Mouse (Mus musculus) cerebellum, adult 2 months (tissue): ENCODE measurements at regions not wholly inside any gene's neighbourhood (a gene's known extent, or its start where the extent isn't known, plus 50 kb on each side); places are given as distances from the start of the nearest gene placed in this dataset.
A peak's percentile ranks its signal among the peaks of the same experiment; 100 is the strongest.

Source experiments
- DNase-seq, 2 experiments: peaks; one replicate each; pipeline ENCODE4 v3.0.0; 2021
- H3K27ac ChIP-seq: fragments of 200-500 bp; 2 replicates; pipeline ENCODE4 v1.5.1; 2012; ENCODE audit warnings: low read length, control low read depth, inconsistent platforms; ENCODE audit not compliant: insufficient read depth
- H3K27me3 ChIP-seq: fragments of 200-500 bp; 2 replicates; pipeline ENCODE4 v1.6.1; 2012; ENCODE audit warnings: inconsistent platforms, mild to moderate bottlenecking, low read length, moderate library complexity; ENCODE audit not compliant: control insufficient read depth, insufficient read depth
- H3K4me1 ChIP-seq: fragments of 200-500 bp; 2 replicates; pipeline ENCODE4 v1.6.1; 2011; ENCODE audit warnings: low read length; ENCODE audit not compliant: control insufficient read depth, insufficient read depth
- H3K4me3 ChIP-seq: fragments of 200-500 bp; replicated peaks from 2 replicates; pipeline ENCODE3; 2011; ENCODE audit warnings: mild to moderate bottlenecking, low read depth, low read length, control low read depth; ENCODE audit not compliant: insufficient read depth
- CTCF ChIP-seq: fragments of 200-500 bp; IDR thresholded peaks from 2 replicates; pipeline ENCODE4 v1.5.1; 2011; ENCODE audit warnings: low read depth, mild to moderate bottlenecking, control low read depth, low read length, moderate library complexity, borderline replicate concordance; ENCODE audit not compliant: insufficient read depth
- POLR2A ChIP-seq: fragments of 200-500 bp; IDR thresholded peaks from 2 replicates; pipeline ENCODE4 v1.6.1; 2011; ENCODE audit warnings: low read length, control low read depth, borderline replicate concordance; ENCODE audit not compliant: insufficient read depth
- WGBS: fragments of 180-500 bp; shearing (Covaris S2); methylation state at CpG from one replicate; pipeline ENCODE4 v1.1.7; 2018; 5-methylcytosine and 5-hydroxymethylcytosine counted together

- Histone ChIP-seq H3K4me3 (no peak overlapping the region), H3K4me1 (no peaks in the 10 kb centered on the region), H3K27me3 (no peaks in the 10 kb centered on the region), H3K27ac (no peak overlapping the region)
- DNase-seq: no peak
- no peak for TF ChIP-seq CTCF
- TF ChIP-seq POLR2A: no peak
- 53% methylated on average over 1 of the region's 1 CpGs for WGBS
These were observed 66.5 kb upstream of the Akirin2 start for GRCm38 (mm10) chr4:34484273-34484672.

DNA sequence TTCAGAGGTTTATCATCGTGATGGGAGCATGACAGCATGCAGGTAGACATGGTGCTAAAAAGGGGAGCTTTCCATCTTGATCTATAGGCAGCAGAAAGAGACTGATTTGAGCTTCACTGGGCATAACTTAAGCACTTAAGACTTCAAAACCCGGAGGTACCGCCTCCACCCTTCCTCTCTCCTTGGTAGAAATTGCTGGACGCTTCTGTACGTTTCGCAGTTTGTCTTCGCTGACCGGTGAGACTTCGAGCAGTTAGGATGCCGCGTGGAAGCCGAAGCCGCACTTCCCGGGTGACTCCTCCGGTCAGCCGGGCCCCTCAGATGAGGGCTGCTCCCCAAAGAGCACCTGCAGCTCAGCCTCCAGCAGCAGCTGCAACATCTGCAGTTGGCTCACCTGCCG is 65.2 kb upstream of the Akirin2 start:
- Histone ChIP-seq H3K4me1 (no peaks in the 10 kb centered on the region), H3K27me3 (no peaks in the 10 kb centered on the region), H3K27ac (no peak overlapping the region), H3K4me3 (no peak overlapping the region)
- 82% methylated on average over 17 of the region's 17 CpGs for WGBS
- no peak for TF ChIP-seq POLR2A
- no peak for TF ChIP-seq CTCF
- DNase-seq: no peak

GRCm38 (mm10) chr4:34494961-34495723 is 55.6 kb upstream of the Akirin2 start:
- H3K27ac ChIP-seq: no peak overlapping the region
- 60% methylated on average over 10 of the region's 10 CpGs for WGBS
- DNase-seq: no peak

GRCm38 (mm10) chr4:34498325-34498724 is 52.4 kb upstream of the Akirin2 start:
- H3K27ac ChIP-seq: no peak overlapping the region
- TF ChIP-seq POLR2A (no peak), CTCF (no peak)
- no peak overlapping the region for H3K4me3 ChIP-seq
- 25% methylated on average over 9 of the region's 9 CpGs for WGBS
- no peaks in the 10 kb centered on the region for H3K27me3 ChIP-seq
- H3K4me1 ChIP-seq: peaks cover 9% of the 10 kb centered on the region
- peak; percentile 31 to 38 for DNase-seq

More at GRCm38 (mm10) chr4:34494961-34495723, 55.6 kb upstream of the Akirin2 start:
- H3K4me1 ChIP-seq: peaks cover 9% of the 10 kb centered on the region
- H3K4me3 ChIP-seq: no peak overlapping the region
- H3K27me3 ChIP-seq: no peaks in the 10 kb centered on the region
- TF ChIP-seq POLR2A (no peak), CTCF (no peak)

DNA sequence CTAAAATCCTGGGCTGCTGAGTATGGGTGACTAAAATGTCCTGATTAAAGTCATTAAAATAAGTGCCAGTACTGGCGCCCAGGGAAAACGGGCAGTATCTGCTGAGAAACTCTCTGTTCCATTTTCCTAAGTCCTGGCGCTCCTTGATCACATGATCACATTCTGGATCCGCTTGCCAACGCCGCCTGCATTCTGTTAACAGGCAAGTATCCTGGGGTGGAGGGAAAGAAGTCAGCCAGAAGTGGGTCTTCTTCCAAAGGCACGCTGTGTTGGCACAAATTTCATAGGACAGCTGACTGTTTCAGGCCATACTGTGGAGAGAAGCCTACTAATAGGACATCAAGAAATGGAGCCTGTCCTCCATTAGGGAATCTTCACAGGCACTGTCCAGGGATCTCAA is 52.0 kb upstream of the Akirin2 start:
- H3K27ac ChIP-seq: peak overlapping the region; percentile 77
- H3K4me3 ChIP-seq: no peak overlapping the region
- H3K27me3 ChIP-seq: no peaks in the 10 kb centered on the region
- DNase-seq: peak; percentile 84 to 91
- H3K4me1 ChIP-seq: peaks cover 9% of the 10 kb centered on the region
- TF ChIP-seq CTCF (no peak), POLR2A (no peak)
- WGBS: 6% methylated on average over 7 of the region's 7 CpGs

- no peak overlapping the region for H3K27ac ChIP-seq
- H3K27me3 ChIP-seq: no peaks in the 10 kb centered on the region
- no peak for TF ChIP-seq POLR2A
- no peak for TF ChIP-seq CTCF
- no peak overlapping the region for H3K4me3 ChIP-seq
- DNase-seq: peak; percentile 34 to 35
- peaks cover 9% of the 10 kb centered on the region for H3K4me1 ChIP-seq
- 33% methylated on average over 3 of the region's 3 CpGs for WGBS
These were observed 51.0 kb upstream of the Akirin2 start for GRCm38 (mm10) chr4:34499731-34500130.
